Mouse (Mus musculus): ENCODE data around the gene Tspan9.

DNA sequence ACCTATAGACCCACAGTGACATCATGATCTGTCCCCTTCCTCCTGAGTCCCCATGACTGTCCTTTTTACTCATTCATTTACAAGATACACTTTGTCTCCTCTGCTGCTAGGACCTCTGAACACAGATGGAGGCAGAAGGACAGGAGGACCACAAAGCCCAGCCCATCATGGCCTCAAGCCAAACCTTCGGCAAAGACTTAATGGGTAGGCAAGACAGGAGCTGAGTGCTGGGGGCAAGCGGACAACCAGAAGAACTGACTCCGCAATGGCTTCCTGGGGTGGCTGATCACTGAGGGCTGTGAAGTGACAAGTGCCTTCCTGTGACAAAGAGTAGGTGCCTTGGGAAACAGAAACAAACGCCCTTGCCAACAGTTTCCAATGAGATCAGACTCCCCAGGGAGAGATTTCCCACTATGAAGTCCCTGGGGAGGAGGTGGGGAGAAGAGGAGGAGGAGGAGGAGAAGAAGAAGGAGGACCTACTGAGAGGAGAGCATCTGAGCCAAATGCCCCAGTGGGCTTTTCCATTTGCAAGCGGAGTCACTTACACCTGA lies 67.9 kb downstream of the Tspan9 start:
- TF ChIP-seq POLR2A (IDR thresholded peaks at IDR 0.05; ENCODE audit: borderline replicate concordance, extremely low read depth, insufficient read depth, insufficient read length, poor library complexity, severe bottlenecking) (no peak), CTCF (IDR thresholded peaks at IDR 0.05; ENCODE audit: borderline replicate concordance, extremely low read depth, insufficient read depth, insufficient read length) (no peak)
